Mouse (Mus musculus) liver, embryonic 14.5 days (tissue): ENCODE results near the gene Anks1b. TPM values are rescaled to one million over a fixed set of nuclear protein-coding genes. Genes with fewer than 3 reads are reported as not detected.

Source experiments
- ATAC-seq: fragments of 200-750 bp; cut with Nextera tagmentation; 2 replicates; pipeline ENCODE4 v1.8.0; 2017; ENCODE audit warnings: moderate number of reproducible peaks, mild to moderate bottlenecking, moderate library complexity; ENCODE audit not compliant: insufficient read depth
- DNase-seq, 3 experiments: peaks; one replicate each; pipeline ENCODE4 v3.0.0-alpha.2; 2012 to 2013; ENCODE audit warnings: low read depth in 3 of 3, low spot score in 3 of 3
- H3K27ac ChIP-seq: fragments of 300-500 bp; sonication (generic); 2 replicates; pipeline ENCODE4 v1.5.1; 2014; ENCODE audit warnings: moderate library complexity, mild to moderate bottlenecking, control low read depth, inconsistent platforms
- H3K27me3 ChIP-seq: fragments of 300-500 bp; sonication (generic); 2 replicates; pipeline ENCODE4 v1.6.1; 2014; ENCODE audit warnings: mild to moderate bottlenecking, low read length, moderate library complexity; ENCODE audit not compliant: control insufficient read depth, insufficient read depth
- H3K36me3 ChIP-seq: fragments of 300-500 bp; sonication (generic); replicated peaks from 2 replicates; pipeline ENCODE4 v1.6.1; 2014; ENCODE audit warnings: low read depth; ENCODE audit not compliant: control insufficient read depth, insufficient read depth
- H3K4me1 ChIP-seq, 2 experiments: fragments of 200-500 bp in 1 of 2; fragments of 300-500 bp in 1 of 2; sonication (generic) in 1 of 2; replicated peaks; 2 replicates each; pipeline ENCODE4 v1.6.1; 2012 to 2014; ENCODE audit warnings: antibody characterized with exemption in 1 of 2, inconsistent platforms in 1 of 2, low read length in 1 of 2; ENCODE audit not compliant: control insufficient read depth in 2 of 2, insufficient read depth in 2 of 2
- H3K4me2 ChIP-seq: fragments of 300-500 bp; sonication (generic); 2 replicates; pipeline ENCODE4 v1.6.1; 2014; ENCODE audit warnings: low read depth, mild to moderate bottlenecking, control low read depth, moderate library complexity
- H3K4me3 ChIP-seq, 2 experiments: fragments of 200-500 bp in 1 of 2; fragments of 300-500 bp in 1 of 2; sonication (generic) in 1 of 2; 2 replicates each; pipeline ENCODE4 v1.5.1; 2012 to 2014; ENCODE audit warnings: low read depth in 2 of 2, low read length in 2 of 2, mild to moderate bottlenecking in 2 of 2, control low read depth in 1 of 2, inconsistent platforms in 1 of 2, moderate library complexity in 1 of 2; ENCODE audit not compliant: insufficient read depth in 1 of 2
- H3K9ac ChIP-seq: fragments of 300-500 bp; sonication (generic); replicated peaks from 2 replicates; pipeline ENCODE4 v1.6.1; 2014; ENCODE audit warnings: mild to moderate bottlenecking, control low read depth, moderate library complexity
- H3K9me3 ChIP-seq: fragments of 300-500 bp; sonication (generic); 2 replicates; pipeline ENCODE4 v1.6.1; 2016; ENCODE audit warnings: low read length, mixed read lengths; ENCODE audit not compliant: control insufficient read depth
- CTCF ChIP-seq: IDR thresholded peaks from 2 replicates; pipeline ENCODE4 v1.5.1; 2016; ENCODE audit warnings: antibody characterized with exemption, low read depth, control low read depth
- EP300 ChIP-seq: IDR thresholded peaks from 2 replicates; pipeline ENCODE4 v1.6.1; 2016; ENCODE audit warnings: antibody characterized with exemption, low read depth
- WGBS: fragments of 180-500 bp; shearing (Covaris S2); extraction: QIAGEN DNeasy Blood & Tissue Kit; methylation state at CpG from one replicate; pipeline ENCODE4 v1.1.7; 2014; ENCODE audit not compliant: insufficient replicate concordance; 5-methylcytosine and 5-hydroxymethylcytosine counted together
- polyA plus RNA-seq, 2 experiments: library from polyadenylated mRNA; depleted of rRNA in 1 of 2; stranded (reverse) in 1 of 2; unstranded in 1 of 2; fragments of >200 nt; fragmentation: Nextera tagmentation in 1 of 2; extraction: Ambion mirVana in 1 of 2; gene quantifications; 2 replicates each; pipeline versions ENCODE4 v1.2.1 to v1.2.3; 2012 to 2014

Anks1b gene
- polyA plus RNA-seq, 2 experiments, result not detected

- Histone ChIP-seq H3K4me3 (no peak overlapping the region), H3K4me1 (no peaks in the 10 kb centered on the region), H3K4me2 (no peak overlapping the region), H3K27ac (no peak overlapping the region), H3K9me3 (no peaks in the 10 kb centered on the region), H3K36me3 (no peaks in the 10 kb centered on the region), H3K27me3 (peaks cover 14% of the 10 kb centered on the region), H3K9ac (no peak overlapping the region)
- TF ChIP-seq EP300, result no peak
- TF ChIP-seq CTCF, result no peak
- WGBS, result 55% methylated on average over 2 of the region's 2 CpGs
- no peak for ATAC-seq
- no peak for DNase-seq
Observed at GRCm38 (mm10) chr10:90974084-90974483, 1100.8 kb downstream of the Anks1b start.

- H3K4me1 ChIP-seq, result no peaks in the 10 kb centered on the region
- no peaks in the 10 kb centered on the region for H3K36me3 ChIP-seq
- ATAC-seq, result no peak
- H3K4me2 ChIP-seq, result no peak overlapping the region
- DNase-seq, result no peak
- H3K9ac ChIP-seq, result no peak overlapping the region
- no peak overlapping the region for H3K4me3 ChIP-seq
- H3K27ac ChIP-seq, result no peak overlapping the region
- TF ChIP-seq CTCF (no peak), EP300 (no peak)
- 42% methylated on average over 6 of the region's 6 CpGs for WGBS
- peaks cover 10% of the 10 kb centered on the region for H3K27me3 ChIP-seq
- H3K9me3 ChIP-seq, result no peaks in the 10 kb centered on the region
Observed at GRCm38 (mm10) chr10:90974491-90974890, 1101.2 kb downstream of the Anks1b start.

- Histone ChIP-seq H3K27me3 (no peaks in the 10 kb centered on the region), H3K4me3 (no peak overlapping the region), H3K9me3 (no peaks in the 10 kb centered on the region), H3K4me2 (no peak overlapping the region), H3K9ac (no peak overlapping the region), H3K27ac (no peak overlapping the region), H3K36me3 (no peaks in the 10 kb centered on the region), H3K4me1 (no peaks in the 10 kb centered on the region)
- no peak for ATAC-seq
- 65% methylated on average over 4 of the region's 4 CpGs for WGBS
- DNase-seq, result no peak
- no peak for TF ChIP-seq CTCF
- TF ChIP-seq EP300, result no peak
Observed at GRCm38 (mm10) chr10:90981811-90982210, 1108.5 kb downstream of the Anks1b start.

GRCm38 (mm10) chr10:90983046-90983445 is 1109.7 kb downstream of the Anks1b start:
- Histone ChIP-seq H3K9me3 (no peaks in the 10 kb centered on the region), H3K4me2 (no peak overlapping the region), H3K9ac (no peak overlapping the region), H3K27me3 (no peaks in the 10 kb centered on the region), H3K27ac (no peak overlapping the region), H3K36me3 (no peaks in the 10 kb centered on the region), H3K4me1 (no peaks in the 10 kb centered on the region), H3K4me3 (no peak overlapping the region)
- DNase-seq (no peak), ATAC-seq (no peak)
- WGBS, result 73% methylated on average over 8 of the region's 8 CpGs
- no peak for TF ChIP-seq EP300
- no peak for TF ChIP-seq CTCF

- no peak overlapping the region for H3K4me3 ChIP-seq
- no peak overlapping the region for H3K9ac ChIP-seq
- ATAC-seq (no peak), DNase-seq (no peak)
- H3K27ac ChIP-seq, result no peak overlapping the region
- H3K36me3 ChIP-seq, result no peaks in the 10 kb centered on the region; the same call in 1 of the 2 replicates
- H3K4me2 ChIP-seq, result no peak overlapping the region
- H3K4me1 ChIP-seq, result no peaks in the 10 kb centered on the region
- H3K27me3 ChIP-seq, result no peaks in the 10 kb centered on the region
- WGBS, result 71% methylated on average over 6 of the region's 6 CpGs
- TF ChIP-seq EP300 (no peak), CTCF (no peak)
- no peaks in the 10 kb centered on the region for H3K9me3 ChIP-seq
Observed at GRCm38 (mm10) chr10:90990340-90990739, 1117.0 kb downstream of the Anks1b start.

- Histone ChIP-seq H3K4me3 (no peak overlapping the region), H3K4me1 (no peaks in the 10 kb centered on the region), H3K27me3 (no peaks in the 10 kb centered on the region), H3K9ac (no peak overlapping the region), H3K36me3 (no peaks in the 10 kb centered on the region; the same call in 1 of the 2 replicates), H3K9me3 (no peaks in the 10 kb centered on the region), H3K27ac (no peak overlapping the region), H3K4me2 (no peak overlapping the region)
- TF ChIP-seq EP300 (no peak), CTCF (no peak)
- 81% methylated on average over 6 of the region's 6 CpGs for WGBS
- ATAC-seq (no peak), DNase-seq (no peak)
Observed at GRCm38 (mm10) chr10:90992237-90992636, 1118.9 kb downstream of the Anks1b start.
